Mouse (Mus musculus) cerebellum, adult 2 months (tissue): ENCODE results near the gene Atg4b. TPM values are rescaled to one million over a fixed set of nuclear protein-coding genes. Genes with fewer than 3 reads are reported as not detected.
"Not testable (repeated sequence)": the region's sequence is repeated elsewhere in the genome, so short reads cannot be mapped to it uniquely, and the experiment has no call there.

Experiments used
- DNase-seq, 2 experiments: peaks; one replicate each; pipeline ENCODE4 v3.0.0; 2021
- H3K27ac ChIP-seq: fragments of 200-500 bp; 2 replicates; pipeline ENCODE4 v1.5.1; 2012; ENCODE audit warnings: low read length, control low read depth, inconsistent platforms; ENCODE audit not compliant: insufficient read depth
- H3K27me3 ChIP-seq: fragments of 200-500 bp; 2 replicates; pipeline ENCODE4 v1.6.1; 2012; ENCODE audit warnings: inconsistent platforms, mild to moderate bottlenecking, low read length, moderate library complexity; ENCODE audit not compliant: control insufficient read depth, insufficient read depth
- H3K4me1 ChIP-seq: fragments of 200-500 bp; 2 replicates; pipeline ENCODE4 v1.6.1; 2011; ENCODE audit warnings: low read length; ENCODE audit not compliant: control insufficient read depth, insufficient read depth
- H3K4me3 ChIP-seq: fragments of 200-500 bp; replicated peaks from 2 replicates; pipeline ENCODE3; 2011; ENCODE audit warnings: mild to moderate bottlenecking, low read depth, low read length, control low read depth; ENCODE audit not compliant: insufficient read depth
- CTCF ChIP-seq: fragments of 200-500 bp; IDR thresholded peaks from 2 replicates; pipeline ENCODE4 v1.5.1; 2011; ENCODE audit warnings: low read depth, mild to moderate bottlenecking, control low read depth, low read length, moderate library complexity, borderline replicate concordance; ENCODE audit not compliant: insufficient read depth
- POLR2A ChIP-seq: fragments of 200-500 bp; IDR thresholded peaks from 2 replicates; pipeline ENCODE4 v1.6.1; 2011; ENCODE audit warnings: low read length, control low read depth, borderline replicate concordance; ENCODE audit not compliant: insufficient read depth
- WGBS: fragments of 180-500 bp; shearing (Covaris S2); methylation state at CpG from one replicate; pipeline ENCODE4 v1.1.7; 2018; 5-methylcytosine and 5-hydroxymethylcytosine counted together
- polyA plus RNA-seq: library from polyadenylated mRNA; depleted of rRNA; stranded (reverse); fragments of >200 nt; gene quantifications from 2 replicates; pipeline ENCODE4 v1.2.3, GENCODE M21; 2012

Gene Atg4b
- polyA plus RNA-seq, 1 experiment: 65.8 TPM

DNA sequence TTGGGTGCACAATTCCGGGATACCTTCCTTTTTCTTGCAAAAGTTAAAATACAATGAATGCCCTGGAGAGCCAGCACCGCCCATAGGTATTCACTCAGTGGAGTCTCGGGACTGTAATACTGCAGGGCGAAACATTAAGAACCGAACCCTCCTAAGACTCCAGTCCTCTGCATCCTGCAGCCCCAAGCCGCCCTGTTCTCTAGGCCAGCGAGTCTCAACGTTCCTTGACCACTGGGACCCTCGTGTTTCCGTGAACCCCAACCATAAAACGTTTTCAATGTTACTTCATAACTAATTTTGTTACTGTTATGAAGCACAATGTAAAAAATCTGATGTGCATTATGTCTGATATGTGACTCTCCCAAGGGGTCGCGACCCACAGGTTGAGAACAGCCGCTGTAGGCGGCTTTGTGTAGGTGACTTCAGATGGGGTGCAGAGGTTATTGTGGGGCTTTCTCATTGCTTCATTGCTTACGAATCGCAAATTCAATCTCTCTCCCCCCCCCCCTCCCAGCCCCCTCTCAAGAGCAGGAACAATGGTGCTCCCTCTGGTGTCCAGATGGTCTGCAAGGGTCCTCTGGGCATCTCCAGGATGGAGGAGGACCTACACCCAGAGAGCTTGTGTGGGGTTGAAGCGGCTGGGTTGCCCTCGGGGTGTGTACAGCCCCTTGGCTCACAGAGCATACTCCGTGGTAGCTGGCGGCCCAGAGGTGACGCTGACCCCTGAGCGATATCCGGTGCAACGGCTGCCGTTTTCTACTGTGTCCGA, 74.7 kb downstream of the Atg4b start:
- WGBS: 32% methylated on average over 27 of the region's 27 CpGs
- TF ChIP-seq POLR2A: no peak
- no peak for TF ChIP-seq CTCF
- peak; percentile 48 to 50 for DNase-seq

DNA sequence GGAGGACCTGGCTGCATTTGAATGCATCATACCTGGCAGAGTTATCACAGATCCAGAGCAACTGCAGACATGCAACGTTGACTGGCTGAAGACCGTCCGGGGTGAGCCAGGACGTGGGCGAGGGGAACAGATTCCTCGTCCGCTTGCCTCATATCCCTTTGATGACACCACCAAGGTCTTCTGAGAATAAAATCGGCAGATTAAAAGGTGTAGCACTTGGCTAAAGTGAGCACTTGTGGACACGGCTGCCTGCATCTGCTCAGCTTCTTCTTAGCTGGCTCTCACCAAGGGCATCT, 75.2 kb downstream of the Atg4b start:
- Histone ChIP-seq H3K4me1 (peaks cover 9% of the 10 kb centered on the region; the same call in 1 of the 2 replicates), H3K27me3 (no peaks in the 10 kb centered on the region), H3K27ac (0 out of 2 replicates have a peak overlapping the region, but pooled peaks have one; percentile 37), H3K4me3 (peak overlapping the region; percentile 13)
- WGBS: 81% methylated on average over 9 of the region's 9 CpGs
- TF ChIP-seq POLR2A: no peak
- no peak for TF ChIP-seq CTCF
- no peak for DNase-seq

More for the DNA sequence above, 74.7 kb downstream of the Atg4b start:
- peak overlapping the region; percentile 65 for H3K4me3 ChIP-seq
- H3K4me1 ChIP-seq: peaks cover 9% of the 10 kb centered on the region; the same call in 1 of the 2 replicates
- H3K27ac ChIP-seq: peak overlapping the region; percentile 63
- H3K27me3 ChIP-seq: no peaks in the 10 kb centered on the region

DNA sequence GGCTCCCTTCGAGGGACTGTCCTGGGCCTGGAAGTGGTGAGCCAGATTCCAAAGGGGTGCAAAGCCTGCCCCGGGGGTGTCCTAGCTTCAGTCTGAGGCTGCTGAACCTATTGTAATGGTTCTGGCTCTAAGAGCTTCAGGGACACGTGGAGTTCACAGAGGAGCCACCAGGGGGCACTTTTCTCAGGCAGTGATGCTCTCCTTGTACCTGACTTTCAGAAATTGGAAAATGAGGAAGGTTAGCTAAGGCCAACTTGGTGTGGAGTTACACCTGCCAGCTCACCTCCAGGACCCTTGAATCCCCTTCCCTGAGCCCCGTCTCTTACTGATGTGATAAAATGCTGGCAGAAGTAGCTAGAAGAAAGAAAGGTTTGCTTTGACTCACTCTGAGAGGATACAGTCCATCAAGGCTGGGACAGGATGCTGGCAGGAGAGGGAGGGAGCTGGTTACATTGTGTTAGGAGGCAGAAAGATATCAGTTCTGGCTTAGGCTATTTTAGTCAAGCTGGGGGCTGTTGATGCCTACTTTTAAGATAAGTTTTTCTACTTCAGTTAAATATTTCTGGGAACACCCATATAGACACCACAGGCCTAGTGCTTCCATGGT, 81.6 kb downstream of the Atg4b start:
- not testable (repeated sequence) for H3K27me3 ChIP-seq

DNA sequence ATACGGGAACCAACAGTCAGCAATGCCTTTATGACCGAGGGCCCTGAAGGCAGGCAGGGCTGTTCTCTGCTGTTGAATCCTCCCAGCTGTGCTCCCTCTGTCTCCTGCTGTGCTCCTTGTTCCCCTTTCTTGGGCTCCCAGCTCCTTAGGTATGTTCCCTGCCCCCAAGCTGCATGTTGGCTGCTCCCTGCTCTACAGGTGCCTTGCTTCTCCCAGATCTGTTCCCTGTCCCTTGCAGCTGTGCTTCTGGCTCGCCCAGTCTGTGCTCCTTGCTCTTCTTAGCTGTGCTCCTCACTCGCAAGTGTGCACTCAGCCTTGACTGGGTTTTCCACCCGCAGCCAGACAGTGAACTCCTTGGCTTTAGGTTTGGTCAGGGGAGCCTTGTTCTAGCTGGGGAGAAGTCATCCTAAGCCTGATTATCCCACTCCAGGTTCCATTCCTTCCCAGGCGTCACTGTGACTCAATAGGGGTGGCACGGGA, 83.4 kb downstream of the Atg4b start:
- no peak for TF ChIP-seq POLR2A
- no peak for TF ChIP-seq CTCF
- H3K4me3 ChIP-seq: no peak overlapping the region
- DNase-seq: no peak
- no peak overlapping the region for H3K27ac ChIP-seq
- WGBS: 83% methylated on average over 7 of the region's 7 CpGs
- no peaks in the 10 kb centered on the region for H3K27me3 ChIP-seq
- H3K4me1 ChIP-seq: peaks cover 3% of the 10 kb centered on the region; the same call in 1 of the 2 replicates

More for the DNA sequence above, 81.6 kb downstream of the Atg4b start:
- WGBS: 34% methylated on average over 4 of the region's 4 CpGs
- H3K27ac ChIP-seq, DNase-seq, H3K4me3 ChIP-seq, H3K4me1 ChIP-seq: not testable (repeated sequence)
- TF ChIP-seq CTCF: peak; percentile 14; the same call in 1 of the 2 replicates

DNA sequence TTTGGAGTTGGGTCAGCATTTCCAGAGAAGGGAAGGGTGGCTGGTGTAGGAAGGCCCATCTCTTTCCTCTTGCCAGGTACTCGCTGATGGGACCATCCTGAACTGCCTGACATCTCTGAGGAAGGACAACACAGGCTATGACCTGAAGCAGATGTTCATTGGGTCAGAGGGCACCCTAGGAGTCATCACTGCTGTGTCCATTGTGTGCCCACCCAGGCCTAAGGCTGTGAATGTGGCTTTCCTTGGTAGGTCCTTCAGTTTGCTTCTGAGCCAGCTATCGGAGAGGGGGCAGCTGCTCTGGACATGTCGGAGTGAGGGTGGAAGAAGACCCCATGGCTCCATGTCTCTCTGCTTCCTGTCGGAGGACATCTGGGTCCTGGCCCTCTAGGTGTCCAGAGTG, 83.9 kb downstream of the Atg4b start:
- TF ChIP-seq CTCF: no peak
- TF ChIP-seq POLR2A: no peak
- Histone ChIP-seq H3K27me3 (no peaks in the 10 kb centered on the region), H3K27ac (no peak overlapping the region), H3K4me3 (no peak overlapping the region), H3K4me1 (peaks cover 3% of the 10 kb centered on the region; the same call in 1 of the 2 replicates)
- 94% methylated on average over 4 of the region's 4 CpGs for WGBS
- no peak for DNase-seq

DNA sequence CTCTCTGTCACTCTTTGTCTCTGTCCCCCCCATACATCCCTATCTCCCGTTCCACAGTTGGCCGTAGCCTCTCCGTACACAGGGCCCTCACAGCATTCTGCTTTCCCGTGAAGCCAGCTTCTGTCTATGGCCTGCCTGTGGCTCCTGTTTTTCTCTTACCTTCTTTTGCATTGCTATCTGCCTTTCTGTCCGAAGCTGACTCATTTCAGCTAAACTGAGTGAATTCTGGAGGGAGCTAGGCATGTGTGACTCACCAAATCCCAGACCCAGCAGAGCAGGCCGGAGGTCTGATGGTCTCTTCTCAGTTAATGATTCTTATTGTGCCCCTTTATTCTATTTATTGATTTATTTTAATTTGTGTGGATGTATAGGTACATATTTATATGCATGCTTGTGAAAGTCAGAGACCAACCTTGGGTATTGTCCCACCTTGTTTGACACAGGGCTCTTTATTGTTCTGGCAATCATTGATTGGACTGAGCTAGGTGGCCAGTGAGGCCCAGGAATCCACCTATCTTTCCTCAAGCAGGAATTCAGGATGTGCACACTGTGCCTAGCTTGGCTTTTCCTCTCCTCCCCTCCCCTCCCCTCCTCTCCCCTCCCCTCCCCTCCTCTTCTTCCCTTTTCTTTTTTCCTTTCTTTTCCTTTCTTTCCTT, 84.7 kb downstream of the Atg4b start:
- DNase-seq: no peak
- Histone ChIP-seq H3K4me1 (peaks cover 3% of the 10 kb centered on the region; the same call in 1 of the 2 replicates), H3K4me3 (no peak overlapping the region), H3K27me3 (no peaks in the 10 kb centered on the region), H3K27ac (no peak overlapping the region)
- no peak for TF ChIP-seq POLR2A
- no peak for TF ChIP-seq CTCF
- WGBS: 94% methylated on average over 6 of the region's 6 CpGs

DNA sequence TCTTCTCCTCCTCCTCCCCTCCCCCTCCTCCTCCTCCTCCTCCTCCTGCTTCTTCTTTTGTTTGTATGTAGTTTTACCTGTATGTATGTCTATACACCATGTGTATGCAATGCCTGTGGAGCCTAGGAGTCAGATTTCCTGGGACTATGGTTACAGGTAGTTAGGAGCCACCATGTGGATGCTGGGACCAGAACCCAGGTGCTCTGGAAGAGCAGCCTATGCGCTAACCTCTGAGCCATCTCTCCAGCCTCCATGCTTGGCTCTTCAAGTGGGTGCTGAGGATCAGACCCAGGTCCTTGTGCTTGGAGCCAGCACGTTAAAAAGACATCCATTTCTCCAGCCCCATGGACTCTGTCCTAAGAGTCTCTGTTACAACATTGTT, 85.2 kb downstream of the Atg4b start:
- H3K4me1 ChIP-seq: peaks cover 3% of the 10 kb centered on the region; the same call in 1 of the 2 replicates
- DNase-seq: no peak
- 93% methylated on average over 2 of the region's 2 CpGs for WGBS
- TF ChIP-seq CTCF (no peak), POLR2A (no peak)
- H3K27ac ChIP-seq: no peak overlapping the region
- no peak overlapping the region for H3K4me3 ChIP-seq
- no peaks in the 10 kb centered on the region for H3K27me3 ChIP-seq
